Mouse (Mus musculus): ENCODE data around the gene Dad1.
A peak's percentile ranks its signal among the peaks of the same experiment; 100 is the strongest.

Gene Dad1

DNA sequence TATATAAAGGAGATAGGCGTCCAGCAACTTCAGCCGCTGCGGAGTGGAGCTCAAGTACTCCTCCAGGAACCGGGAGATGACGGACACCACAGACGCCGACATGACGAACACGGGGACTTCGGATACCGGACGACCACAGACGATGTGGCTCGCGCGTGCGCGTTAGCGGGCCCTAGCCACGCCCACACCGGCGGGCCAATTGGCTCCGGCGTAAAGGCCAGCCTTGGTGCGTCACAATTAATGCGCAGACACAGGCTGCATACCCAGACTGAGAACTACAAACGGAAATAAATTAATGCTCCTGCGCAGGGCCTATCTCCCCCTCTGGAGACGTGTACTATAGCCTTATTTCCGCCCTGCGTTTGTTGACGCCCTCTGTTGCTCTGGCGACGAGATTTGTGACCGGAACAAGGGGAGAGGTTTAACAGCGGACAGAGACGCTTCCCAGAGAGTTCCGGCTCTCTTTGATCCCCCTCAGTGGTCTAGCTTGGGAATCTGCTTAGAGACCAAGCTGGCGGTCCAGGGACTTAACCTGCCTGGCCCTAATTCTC lies at the start of gene Dad1, which contains the start of gene Abhd4:
TSS of gene Dad1 (minus strand) at position 364 of the 551 bp plus-strand sequence.
TSS of gene Abhd4 (plus strand) at position 448 of the 551 bp plus-strand sequence.
- DNase-seq (ENCODE audit: low spot score in 2 of 2): peak; percentile 98

DNA sequence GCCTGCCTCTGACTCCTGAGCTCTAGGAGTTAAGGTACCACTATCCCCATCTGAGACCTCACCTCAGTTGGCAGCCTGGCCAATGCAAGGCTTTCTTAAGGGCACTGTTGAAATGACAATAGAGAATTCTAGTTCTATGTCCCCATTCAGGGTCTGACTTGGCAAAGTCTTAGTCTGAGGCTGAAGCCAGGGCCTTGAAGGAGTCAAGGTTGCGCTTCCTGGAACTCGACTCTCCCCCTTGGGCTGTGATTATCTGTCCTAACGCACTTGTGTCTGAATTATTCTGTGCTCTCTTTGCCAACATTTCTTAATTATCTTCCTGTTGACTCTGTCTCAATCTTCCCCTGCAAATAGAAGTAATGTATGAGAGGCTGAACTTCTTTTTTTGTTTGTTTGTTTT lies 46.8 kb upstream of the Dad1 start:
- no peak for DNase-seq (ENCODE audit: low spot score in 2 of 2)

DNA sequence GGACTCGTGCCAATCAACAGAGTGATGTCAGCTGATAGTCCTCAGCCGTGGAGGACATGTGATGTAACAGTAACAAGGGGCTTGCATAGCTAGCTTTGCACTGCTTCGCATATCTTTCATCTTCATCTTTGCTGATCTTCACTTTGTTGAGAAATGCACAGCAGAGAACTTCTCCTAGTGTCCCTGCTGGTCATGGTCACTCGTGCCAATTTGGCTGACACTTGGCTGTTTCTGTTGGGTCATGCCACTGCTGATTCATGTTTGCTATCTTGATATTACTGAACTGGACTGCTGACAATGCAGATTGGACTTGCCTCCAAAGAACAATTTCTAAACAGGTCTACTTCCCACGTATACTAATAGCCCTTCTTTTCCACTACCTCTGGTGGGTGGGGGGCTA lies 46.2 kb upstream of the Dad1 start:
- no peak for DNase-seq (ENCODE audit: low spot score in 2 of 2)

DNA sequence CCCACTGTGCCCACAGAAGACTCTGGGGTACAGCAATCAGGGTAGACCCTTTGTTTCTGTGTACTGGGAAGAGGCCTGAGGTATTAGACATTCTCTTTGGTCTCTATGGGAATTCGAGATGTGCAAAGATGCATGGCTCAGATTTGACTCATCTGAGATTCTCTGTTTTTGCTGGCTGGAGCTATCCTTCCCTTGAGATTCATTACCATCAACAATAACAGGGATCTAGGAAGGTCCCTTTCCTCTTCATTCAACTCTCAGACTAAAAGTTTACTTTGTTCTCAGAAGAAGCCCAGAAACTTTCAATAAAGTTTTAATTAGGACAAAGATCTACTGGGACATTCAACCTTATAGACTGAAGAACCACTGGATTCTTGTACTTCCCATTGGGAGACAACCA lies 30.9 kb upstream of the Dad1 start, which contains the start of gene Olfr49:
TSS of gene Olfr49 (minus strand) at position 101 of the 400 bp plus-strand sequence.
- no peak for DNase-seq (ENCODE audit: low spot score in 2 of 2)

DNA sequence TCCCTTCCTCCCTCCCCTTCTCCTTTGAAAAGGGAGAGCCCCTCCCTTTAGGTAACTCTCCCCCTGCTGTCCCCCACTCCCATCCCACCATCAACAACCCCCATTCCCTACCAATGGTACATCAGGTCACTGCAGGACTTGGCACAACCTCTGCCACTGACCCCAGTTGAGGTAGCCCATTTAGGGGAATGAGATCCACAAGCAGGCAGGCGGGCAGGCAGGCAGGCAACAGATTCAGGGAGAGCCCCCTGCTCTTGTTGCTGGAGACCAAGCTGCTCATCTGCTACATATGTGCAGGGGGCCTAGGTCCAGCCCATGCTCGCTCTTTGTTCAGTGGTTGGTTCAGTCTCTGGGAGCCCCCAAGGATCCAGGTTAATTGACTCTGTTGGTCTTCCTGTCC lies 22.5 kb upstream of the Dad1 start:
- DNase-seq (ENCODE audit: low spot score in 2 of 2): no peak

DNA sequence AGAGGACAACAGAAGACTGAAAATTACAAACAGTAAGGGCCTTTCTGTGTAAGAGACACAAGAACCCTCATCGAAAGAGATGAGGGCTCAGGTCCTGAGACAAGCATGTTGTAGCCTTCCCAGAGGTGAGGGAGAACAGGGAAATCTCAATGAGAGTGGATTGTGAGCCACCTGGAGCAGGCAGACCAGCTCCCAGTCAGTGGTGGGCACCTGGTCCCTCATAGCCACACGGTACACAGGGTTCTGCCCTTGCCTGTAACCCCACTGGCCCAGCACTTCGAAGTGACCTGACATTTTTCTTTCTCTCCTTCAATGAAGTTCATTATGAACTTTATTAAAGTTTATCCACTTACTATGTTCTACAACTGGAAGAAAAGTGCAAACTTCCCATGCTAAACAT lies 18.8 kb upstream of the Dad1 start:
- DNase-seq (ENCODE audit: low spot score in 2 of 2): no peak

DNA sequence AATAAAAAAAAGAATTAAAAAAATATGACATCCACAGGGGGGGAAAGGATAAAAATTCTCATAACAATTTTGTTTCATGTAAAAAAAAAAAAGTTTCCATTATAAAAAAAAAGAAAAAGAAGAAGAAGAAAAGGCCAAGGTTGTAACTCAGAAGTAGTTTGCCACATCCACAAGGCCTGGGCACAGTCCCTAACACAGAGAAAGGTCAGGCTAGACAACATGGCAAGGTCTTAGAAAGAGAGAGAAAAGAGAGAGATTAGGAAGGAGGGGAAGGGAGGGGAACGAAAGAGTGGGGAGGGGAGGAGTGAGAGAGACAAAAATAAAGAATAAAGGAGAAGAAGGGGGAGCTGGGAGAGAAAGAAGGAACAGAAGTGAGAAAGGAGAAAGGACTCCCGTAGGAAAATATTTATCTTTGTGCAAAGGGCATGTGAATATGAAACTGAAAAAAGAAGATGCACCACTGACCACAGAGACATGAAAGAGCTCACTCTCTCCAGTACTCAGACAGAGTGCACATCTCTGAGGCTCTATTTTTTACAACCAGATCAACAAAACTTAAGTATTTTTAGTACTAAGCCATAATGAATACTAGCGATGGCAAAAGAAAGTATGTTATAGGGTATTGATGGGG lies 18.2 kb upstream of the Dad1 start:
- no peak for DNase-seq (ENCODE audit: low spot score in 2 of 2)

DNA sequence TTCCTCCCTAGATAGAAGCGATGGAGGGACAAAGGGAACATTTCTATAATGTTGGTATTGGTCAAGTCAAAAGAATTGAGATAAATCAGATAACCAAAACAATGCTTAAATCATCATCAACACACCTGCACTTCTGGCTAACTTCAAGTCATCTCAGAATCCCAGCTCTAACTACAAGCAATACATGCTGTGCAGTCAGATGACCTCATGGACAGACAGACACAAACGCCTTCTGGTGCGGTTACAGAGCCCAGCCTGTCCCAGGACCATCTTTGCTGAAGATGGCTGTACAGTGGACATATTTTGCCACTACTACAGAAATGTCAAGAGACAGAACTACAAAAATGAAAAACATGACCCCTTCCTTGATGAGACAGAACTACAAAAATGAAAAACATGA lies 16.5 kb upstream of the Dad1 start:
- no peak for DNase-seq (ENCODE audit: low spot score in 2 of 2)

DNA sequence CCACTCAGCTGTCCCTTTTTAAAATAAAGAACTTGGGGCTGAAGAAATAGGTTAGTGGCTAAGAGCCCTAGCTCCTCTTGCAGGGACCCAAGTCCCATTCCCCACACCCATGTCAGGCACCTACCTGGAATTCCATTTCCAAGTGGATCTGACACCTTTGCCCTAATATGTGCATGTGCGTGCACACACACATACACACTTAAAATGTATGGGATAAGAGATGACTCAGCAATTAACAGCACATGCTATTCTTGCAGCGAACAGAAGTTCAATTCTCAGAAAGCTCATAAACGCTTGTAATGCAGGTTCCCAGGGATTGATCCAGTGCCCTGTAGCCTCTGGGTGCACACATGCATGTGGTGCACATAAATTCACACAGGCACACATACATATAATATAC lies 15.7 kb upstream of the Dad1 start:
- DNase-seq (ENCODE audit: low spot score in 2 of 2): no peak

DNA sequence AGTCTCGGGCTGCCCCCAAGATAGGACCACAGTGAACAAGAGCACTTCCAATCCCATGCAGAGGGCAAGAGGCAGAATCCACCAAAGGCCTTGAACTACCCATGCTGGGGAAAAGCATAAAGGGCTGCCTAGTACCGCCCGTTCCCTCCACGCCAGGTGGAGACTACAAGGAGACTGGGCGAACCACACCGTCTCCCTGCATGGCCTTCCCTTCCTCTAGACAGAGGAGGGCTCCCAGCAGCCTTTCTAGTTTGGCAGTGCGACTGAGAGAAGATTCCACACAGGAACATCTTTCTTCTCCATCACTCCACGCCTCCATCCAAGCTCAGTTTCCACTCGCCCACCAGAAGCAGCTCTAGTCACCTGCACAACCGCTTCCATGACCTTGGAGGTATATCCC lies 14.1 kb upstream of the Dad1 start:
- no peak for DNase-seq (ENCODE audit: low spot score in 2 of 2)

DNA sequence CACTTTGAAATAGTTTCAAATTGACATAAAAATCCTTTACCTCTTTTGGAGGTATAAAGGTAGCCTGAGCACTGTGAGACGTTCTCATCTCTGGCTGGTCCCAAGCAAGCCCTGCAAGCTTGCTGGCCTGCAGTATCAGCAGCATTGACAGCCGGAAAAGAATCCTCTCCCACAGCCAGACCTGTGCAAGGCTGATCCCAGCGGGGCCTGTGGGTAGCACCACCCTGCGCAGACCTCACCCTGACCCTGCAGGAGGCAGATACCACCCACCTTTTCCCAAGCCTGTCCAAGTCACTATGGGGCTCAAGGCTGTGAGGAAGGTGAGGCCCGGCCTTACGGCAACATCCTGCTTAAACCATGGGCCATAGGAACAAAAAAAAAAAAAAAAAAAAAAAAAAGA lies 12.0 kb upstream of the Dad1 start:
- no peak for DNase-seq (ENCODE audit: low spot score in 2 of 2)

DNA sequence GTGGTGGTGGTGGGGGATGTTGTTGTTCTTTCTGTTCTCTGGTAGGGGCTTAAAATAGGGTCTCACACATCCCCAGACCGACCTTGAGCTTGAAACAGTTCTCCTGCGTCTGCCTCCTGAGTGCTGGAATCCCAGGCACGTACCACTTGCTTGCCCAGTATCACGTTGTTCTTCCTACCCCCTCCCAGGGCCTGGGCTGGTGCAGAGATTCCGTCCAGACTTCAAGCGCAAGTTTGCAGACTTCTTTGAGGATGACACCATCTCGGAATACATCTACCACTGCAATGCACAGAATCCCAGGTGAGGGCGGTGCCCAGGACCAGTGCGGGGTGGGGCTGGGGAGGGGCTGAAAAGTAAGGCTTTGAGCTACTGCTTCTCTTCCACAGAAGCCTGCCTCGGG lies 11.2 kb upstream of the Dad1 start:
- DNase-seq (ENCODE audit: low spot score in 2 of 2): no peak

DNA sequence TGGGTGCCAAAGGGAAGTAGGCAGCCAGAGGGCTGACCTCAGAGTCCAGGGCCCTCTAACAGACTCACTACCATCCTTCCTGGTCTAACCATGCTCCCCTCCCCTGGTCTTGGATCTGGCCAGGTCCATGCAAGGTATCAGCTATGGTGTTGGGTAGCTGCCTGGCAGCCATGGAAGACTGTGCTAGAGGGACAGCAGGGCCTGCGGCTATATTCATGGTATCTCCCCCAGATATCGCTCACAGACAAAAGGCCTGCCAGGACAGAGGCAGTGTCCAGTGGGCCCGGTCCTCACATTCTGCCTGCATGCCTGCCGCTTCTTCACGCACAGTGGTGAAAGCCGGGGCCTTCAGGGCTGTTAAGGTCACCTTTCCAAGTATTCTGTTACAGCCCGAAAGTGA lies 10.3 kb upstream of the Dad1 start:
- DNase-seq (ENCODE audit: low spot score in 2 of 2): no peak

DNA sequence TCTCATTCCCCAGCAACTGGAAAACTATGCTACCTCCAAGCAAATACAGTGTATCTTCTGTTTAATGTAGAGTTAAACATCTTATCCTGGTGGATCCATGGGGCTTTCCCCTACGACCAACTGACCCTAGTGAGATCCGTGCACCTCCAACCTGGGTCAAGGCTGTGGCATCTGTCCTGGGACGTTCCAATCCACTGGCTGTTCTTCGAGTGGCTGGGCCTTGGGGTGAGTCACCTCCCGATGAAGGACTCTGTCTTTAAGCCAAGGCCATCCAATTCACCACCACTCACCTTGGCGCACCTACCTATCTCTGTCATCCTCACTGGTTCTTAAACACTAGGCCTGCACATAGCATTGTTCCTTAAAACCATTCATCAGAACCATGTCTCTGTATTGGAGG lies 9.2 kb upstream of the Dad1 start:
- no peak for DNase-seq (ENCODE audit: low spot score in 2 of 2)

DNA sequence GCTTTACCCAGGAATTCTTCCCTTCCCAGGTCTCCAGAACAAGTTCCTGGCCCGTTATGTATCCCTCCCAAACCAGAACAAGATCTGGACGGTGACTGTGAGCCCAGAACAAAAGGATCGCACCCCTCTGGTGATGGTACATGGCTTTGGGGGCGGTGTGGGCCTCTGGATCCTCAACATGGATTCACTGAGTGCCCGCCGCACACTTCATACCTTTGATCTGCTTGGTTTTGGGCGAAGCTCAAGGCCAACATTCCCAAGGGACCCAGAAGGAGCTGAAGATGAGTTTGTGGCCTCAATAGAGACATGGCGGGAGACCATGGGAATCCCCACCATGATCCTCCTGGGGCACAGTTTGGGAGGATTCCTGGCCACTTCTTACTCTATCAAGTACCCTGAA lies 8.7 kb upstream of the Dad1 start:
- no peak for DNase-seq (ENCODE audit: low spot score in 2 of 2)

DNA sequence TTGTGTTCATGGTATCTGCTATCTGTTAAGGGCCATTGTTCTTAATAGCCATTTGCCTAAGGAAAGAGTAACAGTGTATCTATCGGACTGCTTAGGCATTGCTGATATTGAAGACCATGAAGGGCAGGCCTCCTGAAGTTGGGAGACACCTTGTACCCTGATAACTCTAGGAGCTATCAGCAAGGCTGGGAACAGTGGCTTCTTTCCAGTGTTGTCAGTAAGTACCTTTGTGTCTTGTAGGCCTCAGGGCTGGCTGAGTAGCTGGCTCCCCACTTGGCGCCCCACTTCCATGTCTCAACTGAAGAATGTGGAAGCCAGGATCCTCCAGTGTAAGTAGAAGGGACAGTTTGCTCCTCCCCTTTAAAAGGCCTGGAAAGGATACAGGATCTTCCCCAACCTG lies 7.5 kb upstream of the Dad1 start:
- DNase-seq (ENCODE audit: low spot score in 2 of 2): no peak

DNA sequence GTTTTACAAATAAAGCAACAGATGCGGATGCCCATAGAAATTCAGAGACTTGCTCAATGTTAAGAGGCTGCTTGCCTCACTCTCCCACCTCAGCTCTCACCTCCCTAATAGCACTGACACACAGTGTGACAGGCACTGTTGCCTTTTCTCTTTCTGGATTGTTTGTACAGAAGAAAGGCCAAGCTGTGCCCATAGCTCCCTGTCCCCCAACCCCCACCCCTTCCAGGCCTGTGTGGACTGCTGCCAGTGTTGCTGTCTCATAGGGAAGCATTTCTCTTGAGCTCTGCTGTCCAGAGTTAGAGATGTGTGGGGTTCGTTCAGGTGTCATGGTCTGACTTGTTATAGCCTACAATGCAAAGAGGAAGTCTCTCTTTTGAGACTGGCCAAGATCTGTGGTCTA lies 6.3 kb upstream of the Dad1 start:
- DNase-seq (ENCODE audit: low spot score in 2 of 2): peak in 1 of 2 experiments; percentile 20

DNA sequence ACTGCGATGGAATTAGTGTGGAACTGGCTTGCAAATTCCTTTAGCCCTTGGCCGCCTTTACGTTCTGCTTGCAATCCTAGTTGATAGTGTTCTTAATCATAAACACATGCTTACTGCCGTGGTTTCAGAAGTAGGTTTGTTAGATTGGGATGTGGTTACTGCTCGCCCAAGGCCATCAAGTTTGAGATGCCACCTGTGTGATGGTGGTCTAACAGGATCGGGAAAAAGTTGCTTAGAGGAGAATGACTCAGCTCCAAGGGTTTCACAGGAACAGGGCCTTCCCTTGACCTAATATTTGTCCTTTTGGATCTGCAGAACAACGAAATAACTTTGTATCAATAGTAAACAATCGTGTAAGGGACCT lies 5.8 kb upstream of the Dad1 start:
- DNase-seq (ENCODE audit: low spot score in 2 of 2): no peak

DNA sequence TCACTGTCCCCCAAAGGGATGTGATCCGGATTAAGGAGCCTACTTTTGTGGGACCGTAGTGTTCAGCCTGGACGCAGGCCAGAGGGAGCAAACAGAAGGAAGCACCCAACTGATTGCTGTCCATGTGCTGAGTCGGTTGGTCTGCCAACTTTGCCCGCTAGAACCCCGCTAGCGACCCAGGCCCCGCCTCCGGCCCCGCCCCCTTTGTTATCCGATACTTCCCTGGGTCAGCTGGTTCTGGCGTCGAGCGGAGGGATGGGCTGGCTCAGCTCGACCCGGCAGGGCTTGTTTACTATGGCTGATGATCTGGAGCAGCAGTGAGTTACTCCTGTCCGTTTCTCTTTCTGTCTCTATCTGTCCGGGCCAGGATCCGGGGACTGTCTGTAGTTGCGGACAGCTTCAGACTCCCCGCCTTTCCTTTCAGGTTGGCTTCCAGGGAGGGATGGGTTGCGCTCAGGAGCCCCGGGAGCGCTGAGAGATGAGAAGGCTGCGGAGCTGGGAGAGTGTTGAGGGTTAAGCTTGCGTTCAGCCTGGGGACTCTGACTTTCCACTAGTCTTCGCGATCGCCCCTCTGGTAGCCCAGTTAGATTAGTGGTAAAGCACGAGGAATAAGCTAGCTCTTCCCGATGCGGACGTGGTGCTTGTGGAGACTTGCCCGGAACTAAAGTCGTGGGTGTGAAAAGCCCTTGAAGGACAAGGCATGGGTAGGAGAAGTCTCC lies 5.3 kb upstream of the Dad1 start:
- DNase-seq (ENCODE audit: low spot score in 2 of 2): peak; percentile 93 to 96

DNA sequence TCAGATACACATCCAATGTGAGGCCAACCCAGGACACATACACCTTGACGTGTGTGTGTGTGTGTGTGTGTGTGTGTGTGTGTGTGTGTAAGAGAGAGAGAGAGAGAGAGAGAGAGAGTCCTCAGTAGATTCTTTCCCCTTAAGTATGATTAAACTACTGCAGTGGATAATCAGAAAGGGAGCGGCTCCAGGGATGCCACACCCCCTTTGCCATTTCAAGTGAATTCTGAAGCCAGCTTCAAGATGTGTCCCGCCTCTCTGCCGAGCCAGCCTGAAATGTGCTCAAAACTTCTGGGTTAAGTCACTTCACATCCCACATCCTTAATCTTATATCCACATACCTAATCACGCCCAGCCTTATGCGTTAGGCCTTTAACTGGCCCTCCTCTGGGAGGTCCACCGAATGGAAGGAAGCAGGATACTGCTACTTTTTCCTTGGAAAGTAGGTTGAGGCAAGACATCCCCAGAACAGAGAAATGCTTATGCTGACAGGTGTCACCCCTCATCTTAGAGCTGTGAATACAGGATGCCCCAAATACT lies 4.3 kb upstream of the Dad1 start:
- DNase-seq (ENCODE audit: low spot score in 2 of 2): no peak

DNA sequence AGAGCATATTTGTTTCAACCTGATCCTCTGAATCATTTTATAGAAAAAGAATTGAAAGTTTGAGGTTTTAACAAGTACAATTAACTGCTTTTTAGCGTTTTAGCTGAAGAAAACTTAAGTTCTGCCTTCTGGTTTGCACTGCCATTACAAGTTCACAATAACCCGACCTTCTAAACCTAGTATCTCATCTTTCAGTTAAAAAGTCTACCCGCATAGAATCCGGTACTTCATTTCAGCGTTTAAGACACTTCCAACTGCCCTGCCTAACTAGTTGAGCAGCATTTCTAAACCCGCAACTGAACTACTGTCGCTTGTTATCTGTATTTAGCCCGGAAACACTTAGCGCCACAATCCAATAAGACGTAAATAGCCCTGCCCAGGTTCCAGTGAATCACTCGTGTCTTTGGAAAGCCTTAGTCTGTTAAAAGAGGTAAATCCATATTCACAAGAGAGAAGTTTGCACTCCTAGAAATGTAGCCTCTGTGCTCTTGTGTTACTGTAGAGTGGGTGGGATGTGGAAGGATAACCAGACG lies 832 bp upstream of the Dad1 start:
- DNase-seq (ENCODE audit: low spot score in 2 of 2): no peak

DNA sequence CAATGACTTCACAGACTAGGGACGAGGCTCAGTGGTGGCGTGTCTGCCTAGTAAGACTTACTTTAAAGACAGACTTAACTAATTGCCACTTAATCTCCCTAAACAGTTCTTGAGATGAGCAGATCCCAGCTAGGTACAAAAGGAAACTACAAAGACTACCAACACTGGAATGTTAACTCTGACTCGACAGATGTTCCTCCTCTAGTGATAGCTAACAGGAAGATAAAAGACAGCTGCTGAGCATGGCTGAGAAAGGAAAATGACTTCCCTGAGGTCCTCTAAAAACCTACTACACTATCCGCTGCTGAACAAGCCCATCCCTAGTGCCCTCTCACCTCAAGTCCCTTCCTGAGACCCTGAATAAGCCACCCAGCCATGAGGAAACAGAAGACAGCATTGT lies 3.8 kb downstream of the Dad1 start:
- DNase-seq (ENCODE audit: low spot score in 2 of 2): no peak

DNA sequence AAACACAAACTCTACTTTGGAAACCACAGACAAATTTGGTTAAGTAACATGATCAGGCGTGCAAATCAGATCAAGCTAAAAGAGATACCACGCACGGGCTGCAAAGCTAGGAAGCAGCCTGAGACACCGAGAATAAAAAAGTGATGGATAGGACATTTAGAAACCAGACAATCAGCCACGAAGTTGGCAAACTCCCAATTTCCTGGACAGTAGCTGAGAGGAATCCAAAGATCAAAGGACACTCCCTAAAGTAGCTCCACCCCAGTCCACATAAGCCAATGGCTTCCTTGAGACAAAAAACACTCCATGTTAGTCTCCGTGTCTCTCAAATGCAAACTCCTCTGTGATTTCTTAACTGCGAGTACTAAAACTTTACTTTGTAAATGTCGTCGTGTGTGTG lies 4.6 kb downstream of the Dad1 start:
- no peak for DNase-seq (ENCODE audit: low spot score in 2 of 2)
